Mouse (Mus musculus): ENCODE results near the gene Dhcr7. TPM values are rescaled to one million over a fixed set of nuclear protein-coding genes. Genes with fewer than 3 reads are reported as not detected.

Gene Dhcr7
- 1,000 to 10,000 TPM in 1 of 2 experiments, 100 to 1,000 TPM in 1; 730 to 1,067 TPM for total RNA-seq (2021)
- long read RNA-seq, experiment 1, partial matches to known transcripts: 404 of 466 reads
- long read RNA-seq, experiment 1, other reads (novel, unspliced or antisense): 61 of 466 reads
- long read RNA-seq, experiment 2, partial matches to known transcripts: 344 of 478 reads
- long read RNA-seq, experiment 2, other reads (novel, unspliced or antisense): 134 of 478 reads

DNA sequence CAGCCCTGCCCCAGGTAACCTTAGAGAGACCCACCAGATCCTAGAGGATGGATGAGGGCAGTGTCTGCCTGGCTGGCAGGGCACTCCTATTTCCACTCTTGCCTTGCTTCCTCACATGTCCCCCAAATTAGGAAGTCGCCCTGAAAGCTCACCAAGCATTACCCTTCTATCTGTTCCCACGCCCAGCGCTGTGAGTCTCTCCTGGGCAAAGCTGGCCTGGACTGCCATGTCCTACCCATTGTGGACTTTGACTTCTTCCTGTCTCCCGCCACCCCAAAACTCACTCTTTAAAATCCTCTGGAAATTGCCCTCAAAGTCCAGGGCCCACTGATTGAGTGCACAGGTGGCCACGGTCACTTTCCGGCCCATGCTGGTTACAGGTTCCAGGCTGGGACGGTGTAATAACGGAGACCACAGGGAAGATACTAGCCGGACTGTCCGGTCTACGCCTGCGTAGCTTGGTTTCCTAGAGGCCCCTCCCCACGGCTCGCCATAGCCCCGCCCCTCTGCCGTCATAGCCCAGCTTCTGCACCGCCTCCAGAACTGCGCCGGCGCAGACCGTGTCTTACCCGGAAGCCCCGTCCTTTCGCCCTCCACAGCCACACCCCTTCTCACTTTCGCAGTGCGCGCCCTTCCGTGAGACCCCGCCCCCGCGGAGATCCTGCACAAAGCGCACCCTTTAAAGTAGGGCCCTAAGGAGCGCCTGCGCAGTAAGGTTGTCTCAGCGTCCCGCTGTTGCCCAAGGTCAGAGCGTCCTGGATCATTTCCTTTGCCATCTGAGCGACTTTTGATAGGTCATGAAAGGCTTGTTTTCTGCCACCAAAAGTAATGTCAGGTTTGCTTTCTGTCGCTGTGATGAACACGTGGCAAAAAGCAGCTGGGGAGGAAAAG, at the start of gene Dhcr7, which contains the start of gene Nadsyn1:
Gene Dhcr7, plus strand, starts transcription at position 771 of the 891 bp plus-strand sequence.
Gene Nadsyn1, minus strand, starts transcription at position 475 of the 891 bp plus-strand sequence.
- DNase-seq (ENCODE audit: low spot score in 2 of 2): peak; percentile 98

DNA sequence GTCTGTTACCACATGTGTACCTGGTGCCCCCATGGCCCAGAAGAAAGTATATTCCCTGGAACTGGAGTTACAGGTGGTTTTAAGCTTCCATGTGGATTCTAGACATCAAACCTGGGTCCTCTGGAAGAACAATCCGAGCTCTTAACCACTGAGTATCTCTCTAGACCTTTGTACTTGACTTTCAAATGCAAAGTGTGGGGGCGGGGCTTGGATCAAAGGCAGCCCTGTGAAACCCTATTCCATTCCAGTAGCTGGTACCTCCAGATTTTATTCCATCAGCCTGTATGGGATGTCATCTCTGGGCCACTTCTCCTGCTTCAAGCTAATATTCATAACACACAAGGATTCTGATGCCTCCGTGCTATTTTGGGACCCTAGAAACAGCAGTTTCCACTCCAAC, 46.8 kb upstream of the Dhcr7 start:
- no peak for DNase-seq (ENCODE audit: low spot score in 2 of 2)

DNA sequence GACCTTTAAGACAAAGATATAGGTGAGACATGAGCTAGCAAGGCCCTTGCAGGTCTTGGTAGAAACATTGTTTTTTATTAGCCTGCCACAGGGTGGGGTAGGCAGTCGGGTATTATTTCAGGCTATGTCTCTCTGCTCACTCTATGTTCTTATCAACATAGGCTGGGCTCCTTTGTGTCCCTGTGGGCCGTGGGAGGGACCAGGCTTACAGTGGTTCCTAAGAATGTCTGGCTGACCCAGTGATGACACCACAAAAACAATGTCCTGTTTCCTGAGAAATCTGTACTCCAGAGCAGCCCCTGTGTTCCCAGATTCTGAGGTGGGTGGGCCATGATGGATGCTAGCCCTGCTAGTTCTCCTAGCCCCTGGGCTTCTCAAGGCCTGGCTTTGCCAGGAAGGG, 45.6 kb upstream of the Dhcr7 start:
- DNase-seq (ENCODE audit: low spot score in 2 of 2): no peak

DNA sequence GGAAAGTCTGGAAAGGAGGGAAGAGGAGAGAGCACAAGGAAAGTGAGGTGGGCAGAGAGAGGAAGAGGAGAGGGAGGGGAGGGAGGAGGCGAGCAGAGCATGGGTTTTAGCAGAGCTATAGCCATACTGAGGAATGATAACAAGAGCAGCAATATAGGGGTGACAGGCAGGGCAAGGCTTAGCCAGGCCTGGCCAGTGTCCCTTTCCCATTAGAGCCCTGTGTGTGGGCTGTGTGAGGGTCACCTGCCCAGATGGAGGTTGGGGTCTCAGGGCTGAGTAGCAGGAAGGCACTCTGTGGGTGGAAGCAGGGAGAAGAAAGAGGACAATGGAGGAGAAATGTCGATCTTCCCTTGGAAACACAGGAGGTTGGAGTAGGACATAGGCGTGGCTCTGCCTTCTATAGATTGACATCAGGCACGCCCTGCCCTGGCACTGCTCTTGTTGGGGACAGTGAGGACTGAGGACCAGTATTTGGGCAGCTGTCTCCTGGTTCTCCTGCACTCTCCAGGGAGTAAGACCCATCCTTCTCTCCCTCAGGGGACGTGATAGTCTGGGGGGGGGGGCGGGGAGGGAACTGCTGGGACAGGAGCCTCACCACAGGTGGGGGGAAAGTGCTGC, 39.5 kb upstream of the Dhcr7 start:
- DNase-seq (ENCODE audit: low spot score in 2 of 2): no peak

DNA sequence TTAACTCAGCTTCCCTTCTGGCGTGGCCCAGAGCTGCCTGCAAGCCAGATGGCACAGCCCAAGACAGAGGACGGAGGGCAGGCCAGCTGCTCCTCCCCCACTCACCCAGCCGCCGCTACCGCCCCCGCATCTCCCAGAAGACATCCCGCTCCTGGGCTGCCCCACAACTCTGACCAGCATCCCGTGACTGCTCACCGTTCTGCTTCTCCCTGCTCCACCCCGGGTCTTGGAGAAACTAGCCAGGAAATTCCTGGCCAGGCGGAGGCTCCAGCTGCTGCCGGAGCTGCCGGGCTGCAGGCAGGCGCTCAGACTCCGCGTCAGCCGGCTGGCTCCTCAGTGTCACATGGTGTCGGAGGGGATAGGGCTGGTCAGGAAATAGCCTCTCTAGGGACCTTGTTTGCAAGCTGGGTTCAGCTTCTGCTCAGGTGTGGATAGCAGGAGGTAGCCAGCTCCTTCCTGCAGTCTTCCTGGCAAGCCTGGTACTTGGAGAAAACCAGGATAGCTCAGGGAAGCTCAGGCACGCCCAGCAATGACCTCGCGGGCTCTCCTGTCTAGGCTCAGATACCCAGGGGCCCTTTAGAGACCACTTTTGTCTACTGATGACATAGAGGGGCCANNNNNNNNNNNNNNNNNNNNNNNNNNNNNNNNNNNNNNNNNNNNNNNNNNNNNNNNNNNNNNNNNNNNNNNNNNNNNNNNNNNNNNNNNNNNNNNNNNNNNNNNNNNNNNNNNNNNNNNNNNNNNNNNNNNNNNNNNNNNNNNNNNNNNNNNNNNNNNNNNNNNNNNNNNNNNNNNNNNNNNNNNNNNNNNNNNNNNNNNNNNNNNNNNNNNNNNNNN, 38.7 kb upstream of the Dhcr7 start, which contains the start of gene Mrgpre:
Gene Mrgpre, minus strand, starts transcription at position 505 of the 834 bp plus-strand sequence.
- DNase-seq (ENCODE audit: low spot score in 2 of 2): peak; percentile 53 to 67

- no peak for DNase-seq (ENCODE audit: low spot score in 2 of 2)
These were observed 30.5 kb upstream of the Dhcr7 start for GRCm38 (mm10) chr7:143792336-143792985.

- peak; percentile 46 to 48 for DNase-seq (ENCODE audit: low spot score in 2 of 2)
These were observed 29.8 kb upstream of the Dhcr7 start for GRCm38 (mm10) chr7:143793121-143793520.

GRCm38 (mm10) chr7:143798783-143799182, 24.2 kb upstream of the Dhcr7 start:
- DNase-seq (ENCODE audit: low spot score in 2 of 2): no peak

DNA sequence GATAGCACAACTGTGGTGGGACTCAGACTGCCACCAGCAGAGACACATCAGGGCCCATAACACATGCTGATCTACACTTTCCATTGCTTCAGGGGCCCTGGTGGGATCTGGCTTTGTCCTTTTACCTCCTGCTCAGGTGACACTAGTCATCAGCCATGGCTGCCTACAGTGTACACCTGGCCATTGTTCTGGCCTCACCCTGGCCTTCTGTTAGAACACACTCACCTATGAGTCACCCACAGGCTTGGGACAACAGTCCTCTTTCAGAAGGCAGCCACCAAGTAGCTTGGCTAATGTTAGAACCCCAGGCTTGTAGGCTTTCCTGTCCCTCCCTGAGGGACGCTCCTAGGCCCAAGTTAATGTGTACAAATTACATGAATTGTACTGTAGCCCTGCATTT, 22.2 kb upstream of the Dhcr7 start:
- no peak for DNase-seq (ENCODE audit: low spot score in 2 of 2)

GRCm38 (mm10) chr7:143801195-143802065, 21.5 kb upstream of the Dhcr7 start:
- no peak for DNase-seq (ENCODE audit: low spot score in 2 of 2)

- DNase-seq (ENCODE audit: low spot score in 2 of 2): no peak
These were observed 17.7 kb upstream of the Dhcr7 start for GRCm38 (mm10) chr7:143805199-143805624.

- DNase-seq (ENCODE audit: low spot score in 2 of 2): no peak
These were observed 14.0 kb upstream of the Dhcr7 start for GRCm38 (mm10) chr7:143808909-143809308.

DNA sequence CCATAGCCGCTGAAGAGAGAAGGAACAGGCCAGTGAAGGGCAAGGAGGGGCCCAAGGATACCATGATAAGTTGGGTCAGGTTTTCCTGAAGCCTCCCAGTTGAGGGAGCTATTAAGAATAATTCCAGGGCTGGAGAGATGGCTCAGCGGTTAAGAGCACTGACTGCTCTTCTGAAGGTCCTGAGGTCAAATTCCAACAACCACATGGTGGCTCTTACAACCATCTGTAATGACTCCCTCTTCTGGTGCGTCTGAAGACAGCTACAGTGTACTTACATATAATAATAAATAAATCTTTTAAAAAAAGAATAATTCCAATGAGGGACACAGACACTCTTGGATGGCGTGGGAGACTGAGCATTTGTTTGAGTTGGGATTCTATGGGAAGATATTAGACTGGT, 3.7 kb upstream of the Dhcr7 start:
- no peak for DNase-seq (ENCODE audit: low spot score in 2 of 2)

DNA sequence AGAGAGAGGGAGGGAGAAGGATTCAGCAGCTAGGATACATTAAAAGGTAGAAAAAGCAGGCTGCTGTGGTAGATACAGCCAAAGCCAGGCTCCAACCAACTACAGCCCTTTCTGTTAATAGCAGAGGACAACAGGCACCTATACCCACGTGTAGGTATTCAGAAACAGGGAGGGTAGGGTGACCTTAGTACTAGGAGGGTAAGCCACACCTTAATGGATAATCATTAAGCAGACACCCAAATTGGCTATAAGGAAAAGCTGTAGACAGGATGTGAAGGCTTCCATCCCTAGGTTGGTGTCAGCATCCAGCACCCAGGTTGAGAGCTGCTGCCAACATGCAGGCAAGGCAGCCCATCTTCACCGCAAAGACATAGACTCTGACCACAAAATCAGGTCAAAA, 1.7 kb upstream of the Dhcr7 start:
- DNase-seq (ENCODE audit: low spot score in 2 of 2): no peak

DNA sequence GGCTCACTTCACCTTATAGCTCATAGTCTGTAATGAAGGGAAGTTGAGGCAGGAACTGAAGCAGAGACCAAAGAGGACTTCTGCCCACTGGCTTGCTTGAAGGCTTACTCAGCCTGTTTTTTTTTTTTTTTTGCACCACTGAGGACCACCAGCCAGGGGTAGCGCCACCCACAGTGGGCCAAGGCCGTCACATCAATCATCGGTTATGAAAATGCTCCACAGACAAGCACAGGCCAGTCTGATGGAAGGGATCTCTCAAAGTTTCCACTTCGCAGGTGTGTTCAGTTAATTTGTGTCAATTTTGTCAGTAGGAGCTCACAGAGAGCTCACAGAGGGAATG, 291 bp downstream of the Dhcr7 start:
- DNase-seq (ENCODE audit: low spot score in 2 of 2): no peak

GRCm38 (mm10) chr7:143826985-143827384, 4.0 kb downstream of the Dhcr7 start:
- DNase-seq (ENCODE audit: low spot score in 2 of 2): no peak

DNA sequence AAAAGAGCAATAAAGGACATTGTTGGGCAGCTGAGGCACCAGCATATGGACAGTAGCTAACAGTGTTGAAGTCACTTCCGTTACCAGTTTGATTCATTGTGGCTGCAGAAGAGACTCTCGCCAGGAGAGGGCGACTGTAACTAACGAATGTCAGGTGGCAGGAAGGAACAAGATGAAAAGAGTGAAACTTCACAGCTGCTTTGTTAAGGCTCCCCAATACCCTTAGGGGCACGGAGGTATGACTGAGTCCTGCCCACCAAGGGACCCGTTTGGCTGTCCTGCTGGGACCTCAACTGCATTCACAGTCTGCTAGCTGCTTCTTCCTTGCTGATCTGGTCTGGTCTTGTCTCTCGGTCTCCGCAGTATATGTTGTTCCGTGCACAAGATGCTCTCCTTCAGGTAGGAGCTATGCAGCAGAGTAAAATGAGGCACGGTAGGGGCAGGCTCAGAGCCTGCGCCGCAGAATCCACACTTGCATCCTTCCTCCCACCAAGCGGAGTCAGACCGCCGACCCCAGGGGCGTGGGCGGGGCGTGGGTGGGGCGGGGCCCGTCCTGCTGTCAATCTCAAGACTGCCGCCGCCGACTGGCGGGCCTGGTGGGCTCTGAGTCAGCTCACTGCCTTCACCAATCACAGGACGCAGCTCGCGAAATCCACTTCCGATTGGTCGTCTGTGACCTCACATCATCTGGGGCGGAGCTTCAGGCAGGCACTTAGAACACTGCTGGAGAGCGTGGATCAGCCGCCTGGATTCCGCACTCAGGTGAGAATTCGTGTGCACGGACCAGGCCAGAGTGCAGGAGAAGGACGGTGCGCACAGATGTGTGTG, 6.8 kb downstream of the Dhcr7 start:
- DNase-seq (ENCODE audit: low spot score in 2 of 2): peak; percentile 87 to 88

DNA sequence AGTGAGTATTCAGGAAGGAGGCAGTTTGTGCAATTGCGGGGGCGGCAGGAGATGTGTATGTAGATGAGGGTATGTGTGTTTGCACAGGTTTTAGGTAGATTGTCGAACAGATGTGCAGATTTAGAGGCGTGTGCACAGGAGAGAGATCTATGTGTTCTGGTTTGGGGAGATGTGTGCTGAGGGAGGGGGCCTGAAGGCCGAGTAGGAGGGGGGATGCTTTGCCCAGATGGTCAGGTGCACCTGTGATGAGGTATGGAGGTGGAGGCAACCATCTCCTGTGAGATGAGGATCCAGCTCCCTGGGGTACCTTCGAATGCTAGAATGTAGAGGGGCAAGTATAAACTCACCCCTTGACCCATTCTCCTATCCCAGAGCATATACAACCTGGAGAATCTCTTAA, 7.5 kb downstream of the Dhcr7 start:
- DNase-seq (ENCODE audit: low spot score in 2 of 2): no peak

GRCm38 (mm10) chr7:143832196-143832595, 9.3 kb downstream of the Dhcr7 start:
- DNase-seq (ENCODE audit: low spot score in 2 of 2): peak; percentile 63 to 77
